Mouse (Mus musculus) spleen, adult 2 months (tissue): Measurements from ENCODE around the gene Slc9c1.

Source experiments
- CTCF ChIP-seq: fragments of 200-500 bp; IDR thresholded peaks from 2 replicates; pipeline ENCODE4 v1.5.1; 2011; ENCODE audit warnings: mild to moderate bottlenecking, inconsistent platforms; ENCODE audit not compliant: insufficient read depth, insufficient read length, insufficient replicate concordance; ENCODE audit errors: extremely low read depth
- POLR2A ChIP-seq: fragments of 200-500 bp; IDR thresholded peaks from 2 replicates; pipeline ENCODE4 v1.6.1; 2011; ENCODE audit warnings: low read depth, low read length, inconsistent platforms

GRCm38 (mm10) chr16:45630347-45630960 lies 95.3 kb downstream of the Slc9c1 start:
- TF ChIP-seq CTCF (peak; percentile 74; the same call in 1 of the 2 replicates), POLR2A (no peak)
